Mouse (Mus musculus): ENCODE data around the gene Atp8a2. TPM values are rescaled to one million over a fixed set of nuclear protein-coding genes. Genes with fewer than 3 reads are reported as not detected.
"Not testable (repeated sequence)": the region's sequence is repeated elsewhere in the genome, so short reads cannot be mapped to it uniquely, and the experiment has no call there.

Atp8a2 gene
- total and polyA plus RNA-seq, 3 experiments, result 0.15 to 1.2 (median 0.76) TPM

DNA sequence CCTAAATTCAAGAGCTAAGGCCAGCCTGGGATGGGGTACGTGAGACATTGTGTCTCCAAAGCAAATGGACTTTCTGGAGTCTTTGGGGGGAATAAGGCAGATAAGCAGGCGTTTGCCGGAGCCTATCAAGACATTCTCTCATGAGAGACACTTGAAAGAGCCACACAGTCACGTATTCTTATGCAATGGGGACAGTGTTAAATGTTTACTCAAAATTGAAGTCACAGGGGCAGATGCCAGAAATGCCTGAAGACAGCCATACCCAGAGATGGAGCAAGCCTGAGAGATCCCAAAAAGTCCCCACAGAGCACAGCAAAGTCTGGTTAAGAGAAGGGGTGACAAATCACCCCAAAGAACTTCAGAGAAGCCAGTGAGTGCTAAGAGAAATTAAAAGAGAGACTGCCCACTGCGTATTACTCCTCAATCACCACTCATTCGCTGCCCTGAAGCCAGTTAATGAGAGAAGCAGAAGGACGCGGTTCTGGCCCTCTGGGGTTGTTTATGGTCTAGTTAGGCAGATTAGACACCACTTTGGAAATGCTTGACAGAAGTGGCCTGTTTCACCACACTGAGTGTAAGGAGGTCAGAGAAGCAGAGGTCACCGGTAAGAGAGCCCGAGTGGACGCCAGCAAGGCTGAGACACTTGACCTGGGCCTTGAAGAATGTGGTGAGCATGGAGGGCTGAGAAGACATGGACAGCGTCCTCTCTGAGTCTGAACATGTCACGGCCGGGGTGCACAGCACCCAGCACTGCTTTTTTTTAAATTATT, 356.8 kb downstream of the Atp8a2 start:
- DNase-seq, result no peak

DNA sequence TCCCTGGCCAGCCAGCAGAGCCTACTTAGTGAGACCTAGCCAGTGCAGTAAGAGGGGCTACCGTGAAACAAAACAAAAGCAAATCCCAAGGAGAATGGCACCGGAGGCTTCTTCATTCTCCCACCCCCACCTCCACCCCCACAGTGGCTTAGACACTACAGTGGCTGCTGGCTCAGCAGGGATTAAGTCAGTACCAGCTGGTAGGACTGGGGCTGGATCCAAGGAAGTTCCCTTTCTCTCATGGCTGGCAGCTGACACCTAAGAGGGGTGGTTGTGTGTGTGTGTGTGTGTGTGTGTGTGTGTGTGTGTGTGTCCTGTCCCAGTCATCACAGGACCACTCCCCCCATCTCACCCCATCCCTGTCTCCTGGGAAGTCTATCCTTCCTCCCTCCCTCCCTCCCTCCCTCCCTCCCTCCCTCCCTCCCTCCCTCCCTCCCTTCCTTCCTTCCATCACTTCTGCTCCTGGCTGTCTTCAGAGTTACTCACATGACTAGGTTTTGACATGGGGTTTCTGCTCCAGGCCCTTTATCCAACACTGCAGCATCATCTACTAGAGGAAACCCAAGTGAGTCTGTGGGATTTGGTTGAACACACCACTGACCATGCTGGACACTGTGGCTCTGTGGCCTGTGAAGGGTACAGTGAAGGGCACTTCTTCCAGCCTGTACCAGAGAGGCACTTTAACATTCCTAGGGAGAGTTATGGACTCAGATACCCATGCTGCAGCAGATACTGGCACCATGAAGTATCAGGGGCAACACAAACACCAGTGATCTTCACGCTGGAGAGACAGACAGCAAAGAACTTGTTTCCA, 358.3 kb downstream of the Atp8a2 start:
- DNase-seq, result not testable (repeated sequence)

DNA sequence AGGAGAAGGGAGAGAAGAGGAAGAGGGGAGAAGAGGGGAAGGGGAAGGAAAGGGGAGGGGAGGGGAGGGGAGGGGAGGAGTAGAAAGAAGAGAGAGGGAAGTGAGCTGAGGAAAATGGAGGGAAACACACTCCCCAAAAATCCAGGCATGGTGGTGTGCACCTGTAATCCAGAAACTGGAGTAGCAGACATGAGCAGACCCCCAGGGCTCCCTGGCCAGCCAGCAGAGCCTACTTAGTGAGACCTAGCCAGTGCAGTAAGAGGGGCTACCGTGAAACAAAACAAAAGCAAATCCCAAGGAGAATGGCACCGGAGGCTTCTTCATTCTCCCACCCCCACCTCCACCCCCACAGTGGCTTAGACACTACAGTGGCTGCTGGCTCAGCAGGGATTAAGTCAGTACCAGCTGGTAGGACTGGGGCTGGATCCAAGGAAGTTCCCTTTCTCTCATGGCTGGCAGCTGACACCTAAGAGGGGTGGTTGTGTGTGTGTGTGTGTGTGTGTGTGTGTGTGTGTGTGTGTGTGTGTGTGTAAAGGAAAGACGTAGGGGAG, 359.2 kb downstream of the Atp8a2 start:
- DNase-seq, result not testable (repeated sequence)

- no peak for DNase-seq
These were observed 360.0 kb downstream of the Atp8a2 start for GRCm38 (mm10) chr14:59836876-59837543.

DNA sequence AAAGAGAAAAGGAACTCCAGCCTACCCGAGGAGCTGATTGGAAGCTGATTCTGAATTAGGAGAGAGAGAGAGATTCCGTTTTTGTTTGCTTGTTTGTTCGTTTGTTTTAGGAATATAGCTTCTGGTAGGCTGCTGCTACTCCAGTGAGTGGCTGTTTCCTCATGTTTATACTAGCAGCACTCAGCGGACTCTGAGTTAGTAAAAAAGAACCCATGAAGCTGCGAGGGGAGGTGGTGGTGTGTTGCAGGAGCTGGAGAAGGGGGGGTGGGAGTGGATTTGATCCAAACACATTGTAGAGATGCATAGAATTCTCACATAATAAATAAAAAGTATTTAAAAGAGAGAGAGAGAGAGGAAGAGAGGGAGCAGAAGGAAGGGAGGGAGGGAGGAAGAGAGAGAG, 367.4 kb downstream of the Atp8a2 start:
- DNase-seq, result no peak

- DNase-seq, result no peak
These were observed 369.6 kb downstream of the Atp8a2 start for GRCm38 (mm10) chr14:59827409-59827808.

GRCm38 (mm10) chr14:59820115-59820419, 376.9 kb downstream of the Atp8a2 start:
- no peak for DNase-seq

GRCm38 (mm10) chr14:59819215-59820114, 377.5 kb downstream of the Atp8a2 start:
- DNase-seq, result no peak

- DNase-seq, result not testable (repeated sequence)
These were observed 386.7 kb downstream of the Atp8a2 start for GRCm38 (mm10) chr14:59810316-59810715.

DNA sequence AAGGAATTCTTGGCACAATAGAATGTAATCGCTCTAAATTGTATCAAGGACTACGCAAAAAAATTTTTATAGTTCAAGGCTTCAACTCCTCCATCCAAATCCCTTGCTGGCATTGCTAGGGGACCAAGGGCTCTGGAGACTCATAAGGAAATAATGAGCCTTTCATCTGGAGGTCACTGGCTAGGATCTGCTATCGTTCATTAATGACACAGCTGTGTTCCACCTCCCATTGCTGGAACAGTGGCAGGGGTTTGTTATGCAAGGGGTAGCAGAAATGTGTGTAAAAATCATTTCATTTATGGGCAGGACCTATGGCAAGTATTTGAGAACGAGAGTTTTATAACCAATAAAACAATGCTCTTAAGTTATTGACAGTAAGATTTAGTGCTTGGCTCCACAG, 387.2 kb downstream of the Atp8a2 start:
- peak; percentile 64 for DNase-seq

GRCm38 (mm10) chr14:59807528-59808300, 389.3 kb downstream of the Atp8a2 start:
- DNase-seq, result peak; percentile 42

DNA sequence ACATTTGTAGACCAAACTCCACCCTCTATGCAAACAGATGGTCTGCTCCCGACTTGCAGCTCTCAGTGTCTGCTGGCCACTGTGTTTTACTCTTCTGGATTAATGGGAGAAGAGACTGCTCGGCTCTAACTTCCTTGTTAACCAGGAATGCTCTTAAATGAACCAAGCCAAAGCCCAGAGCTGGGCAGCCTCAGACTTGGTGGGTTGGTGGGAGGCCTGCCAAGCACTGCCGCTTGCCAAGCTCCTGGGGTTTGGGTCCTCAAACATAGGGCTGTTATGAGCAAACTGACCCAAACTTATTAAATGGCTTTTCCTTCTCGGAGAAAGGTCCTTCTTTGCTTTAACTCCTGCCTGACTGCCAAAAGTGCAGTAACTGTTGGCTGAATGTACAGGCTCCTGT, 390.1 kb downstream of the Atp8a2 start:
- peak; percentile 5 for DNase-seq

GRCm38 (mm10) chr14:59806159-59806558, 390.8 kb downstream of the Atp8a2 start:
- DNase-seq, result no peak

- no peak for DNase-seq
These were observed 391.3 kb downstream of the Atp8a2 start for GRCm38 (mm10) chr14:59805683-59806082.

- no peak for DNase-seq
These were observed 394.9 kb downstream of the Atp8a2 start for GRCm38 (mm10) chr14:59801961-59802599.

GRCm38 (mm10) chr14:59799511-59799910, 397.5 kb downstream of the Atp8a2 start:
- peak; percentile 8 for DNase-seq

GRCm38 (mm10) chr14:59793841-59794240, 403.1 kb downstream of the Atp8a2 start:
- no peak for DNase-seq

DNA sequence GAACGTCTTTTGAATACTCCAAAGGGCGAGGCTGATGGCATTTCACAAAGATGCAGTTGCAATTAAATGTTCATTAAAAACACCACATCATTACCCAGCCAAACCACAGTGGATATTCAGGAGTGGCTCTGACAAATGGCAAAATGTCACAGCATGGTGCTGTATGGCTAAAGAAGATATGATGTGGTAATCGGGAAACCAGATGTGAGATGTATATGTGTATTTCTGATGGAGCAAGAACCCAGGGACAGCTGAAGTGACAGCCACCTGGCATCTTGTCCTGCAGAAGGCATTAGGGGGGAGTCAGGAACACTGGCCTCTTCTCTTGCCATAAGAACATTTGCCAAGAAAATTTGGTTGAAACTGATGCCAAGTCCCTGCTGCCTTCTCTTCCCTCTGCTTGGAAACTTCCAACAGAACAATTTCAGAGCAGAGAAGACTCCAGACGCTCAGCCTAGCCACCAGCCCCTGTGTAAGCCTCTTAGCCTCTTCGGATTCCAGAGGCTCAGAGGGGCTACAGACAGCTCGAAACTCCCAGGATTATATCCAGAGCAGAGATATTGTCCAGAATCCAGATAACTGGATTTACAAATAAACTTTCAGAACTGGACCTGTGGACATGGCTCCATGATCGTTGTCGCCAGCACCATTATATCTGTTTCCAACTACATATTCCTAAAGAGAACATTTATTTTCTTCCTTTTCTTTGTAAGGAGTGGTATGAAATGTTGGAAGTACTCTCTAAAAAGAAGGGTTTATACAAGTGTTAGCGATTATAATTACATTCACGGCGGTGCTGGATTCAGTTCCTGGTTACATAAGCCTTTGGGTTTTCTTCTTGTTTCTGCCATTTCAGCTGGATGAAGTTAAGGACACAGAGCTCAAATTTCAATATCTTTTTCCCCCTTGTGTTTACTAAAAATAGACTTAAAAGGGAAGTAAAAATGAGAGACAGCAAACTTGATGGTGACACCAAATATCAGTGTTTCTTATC, 413.3 kb downstream of the Atp8a2 start:
- DNase-seq, result no peak

DNA sequence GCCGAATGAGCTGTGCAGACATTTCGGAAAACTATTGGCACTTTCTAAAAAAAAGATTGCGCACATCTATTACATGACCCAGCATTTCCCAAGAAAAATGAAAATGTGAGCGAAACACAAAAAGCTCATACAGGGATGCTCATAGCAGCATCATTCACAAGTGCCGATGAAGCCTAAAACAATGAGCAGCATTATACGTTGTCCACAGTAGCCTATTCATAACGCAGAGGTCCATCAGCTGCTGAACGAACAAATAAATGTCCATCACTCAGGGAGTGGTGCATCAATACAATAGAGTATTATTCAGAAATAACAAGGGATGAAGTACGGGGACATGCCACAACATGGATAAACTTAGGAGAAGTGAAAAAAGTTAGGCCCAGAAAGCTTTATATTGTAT, 416.6 kb downstream of the Atp8a2 start:
- no peak for DNase-seq

Data from adrenal gland, adult 2 months (tissue).